Mouse (Mus musculus): Measurements from ENCODE around the gene Rangrf.

DNA sequence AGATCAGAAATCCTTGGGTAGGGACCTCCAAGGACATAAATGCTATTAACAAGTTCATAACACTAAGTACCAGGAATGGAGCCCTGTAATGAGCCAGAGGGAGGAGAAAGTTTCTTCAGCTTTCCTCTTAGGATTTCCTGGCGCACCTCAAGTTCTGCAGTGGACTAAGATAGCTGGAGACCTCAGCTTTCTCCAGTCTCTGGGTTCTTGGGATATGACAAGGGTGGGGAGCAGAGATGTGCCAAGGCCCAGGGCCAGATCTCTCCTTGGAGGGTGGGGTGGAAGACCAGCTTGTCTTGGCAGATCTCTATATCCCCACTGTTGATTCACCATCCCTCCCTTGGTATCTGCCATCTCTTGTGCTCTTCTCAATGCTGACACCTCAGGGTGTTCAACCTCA is 616 bp upstream of the Rangrf start:
- no peak for TF ChIP-seq CTCF (IDR thresholded peaks at IDR 0.05; ENCODE audit: control insufficient read depth, insufficient read depth, low read length)
- no peak for TF ChIP-seq POLR2A (IDR thresholded peaks at IDR 0.05; ENCODE audit: borderline replicate concordance, control insufficient read depth, low read depth, low read length)
